Comparison of ENCODE assay signal across 10 mouse cellular contexts in genomic region chr7:133012637-133013366, GRCm38 (mm10).
DNase-seq lines count a peak whose midpoint lies in the region; ATAC-seq and TF ChIP-seq lines count a peak whose summit lies in the region.
"Had no signal": no experiment of that assay in that cellular context is flagged by ENCODE, and none has a peak within 500 bp of the region (broad histone marks: within the 10 kb centered on the region; RNA-seq: fewer than 3 reads in every experiment).

No protein-coding gene starts in this region.

- H3ac ChIP-seq in myocyte (ENCODE audit: control insufficient read depth, insufficient read length) = no peak overlapping the region

- ATAC-seq in frontal cortex, adult (ENCODE audit: low TSS enrichment) = peak; percentile 93
- no peak for ATAC-seq in embryonic facial prominence, embryonic 14.5 days (ENCODE audit: low read depth)

- H3K4me1 ChIP-seq in embryonic facial prominence, embryonic 14.5 days (ENCODE audit: control insufficient read depth, insufficient read depth, low read length) = peaks cover 42% of the 10 kb centered on the region

- WGBS in embryonic facial prominence, embryonic 14.5 days = 51% methylated on average over 14 of the region's 14 CpGs

- H3K36me3 ChIP-seq in embryonic facial prominence, embryonic 14.5 days (ENCODE audit: control insufficient read depth, insufficient read depth, low read length) = 0 out of 2 replicates have a peak, but pooled peaks cover 6% of the 10 kb centered on the region
- H3K36me3 ChIP-seq in myocyte (ENCODE audit: control insufficient read depth, insufficient read depth) = no peaks in the 10 kb centered on the region
- H3K36me3 ChIP-seq: hindbrain, embryonic 15.5 days had no signal

- peak overlapping the region; percentile 44; the same call in 1 of the 2 replicates for H3K27ac ChIP-seq in embryonic facial prominence, embryonic 14.5 days (replicated peaks; ENCODE audit: low read depth, low read length)
- H3K27ac ChIP-seq: hindbrain, embryonic 15.5 days; limb, embryonic 13.5 days had no signal

- no peaks in the 10 kb centered on the region for H3K9me3 ChIP-seq in embryonic facial prominence, embryonic 14.5 days (ENCODE audit: control insufficient read depth, low read length)
- H3K9me3 ChIP-seq: hindbrain, embryonic 15.5 days; limb, embryonic 13.5 days had no signal

- intact Hi-C loops in left cerebral cortex, postnatal 4 days (cut with DNase I) = no loop called here

- H3K4me2 ChIP-seq in embryonic facial prominence, embryonic 14.5 days (ENCODE audit: low read depth, low read length) = no peak overlapping the region
- H3K4me2 ChIP-seq in myocyte (ENCODE audit: low read depth) = peak overlapping the region; percentile 58
- H3K4me2 ChIP-seq: hindbrain, embryonic 15.5 days; limb, embryonic 13.5 days had no signal

- TF ChIP-seq POLR2A in myocyte (IDR thresholded peaks at IDR 0.05; ENCODE audit: insufficient read length, low read depth) = no peak

- peaks cover 23% of the 10 kb centered on the region for H3K79me2 ChIP-seq in myocyte (ENCODE audit: control insufficient read depth, insufficient read depth)

- H3K9ac ChIP-seq in embryonic facial prominence, embryonic 14.5 days (ENCODE audit: low read depth, low read length) = no peak overlapping the region
- H3K9ac ChIP-seq: hindbrain, embryonic 15.5 days; limb, embryonic 13.5 days had no signal

- H3K4me3 ChIP-seq in embryonic facial prominence, embryonic 14.5 days (ENCODE audit: low read depth, low read length) = no peak overlapping the region
- H3K4me3 ChIP-seq in myocyte = no peak overlapping the region
- H3K4me3 ChIP-seq: hindbrain, embryonic 15.5 days; limb, embryonic 13.5 days had no signal

- H3K27me3 ChIP-seq in embryonic facial prominence, embryonic 14.5 days (replicated peaks; ENCODE audit: control insufficient read depth, insufficient read depth, low read length) = no peaks in the 10 kb centered on the region
- no peaks in the 10 kb centered on the region for H3K27me3 ChIP-seq in myocyte (ENCODE audit: control insufficient read depth, insufficient read depth, insufficient read length)
- H3K27me3 ChIP-seq: hindbrain, embryonic 15.5 days; limb, embryonic 13.5 days had no signal

- no peak for DNase-seq in frontal cortex, postnatal 10 days (ENCODE audit: low spot score in 2 of 2)
- peak; percentile 33 for DNase-seq in left cerebral cortex, adult 11 months (ENCODE audit: low spot score)
- no peak for DNase-seq in left cerebral cortex, postnatal 4 days
- no peak for DNase-seq in embryonic facial prominence, embryonic 14.5 days (ENCODE audit: low spot score)
- no peak for DNase-seq in spleen, adult 12 weeks (ENCODE audit: low spot score)
- no peak for DNase-seq in adrenal gland, postnatal 10 days

TF ChIP-seq in myocyte, 11 proteins besides CTCF, POLR2A, EP300 and RAD21:
- peak; percentile 14 for TF ChIP-seq REST (IDR thresholded peaks at IDR 0.05; ENCODE audit: insufficient read depth, insufficient read length)
- TF ChIP-seq E2F4 (IDR thresholded peaks at IDR 0.05; ENCODE audit: insufficient read depth) = no peak
